Mouse (Mus musculus) stomach, postnatal 0 days (tissue): Measurements from ENCODE around the gene Heatr4.
"Not testable (repeated sequence)": the region's sequence is repeated elsewhere in the genome, so short reads cannot be mapped to it uniquely, and the experiment has no call there.

ENCODE experiments used
- CTCF ChIP-seq: IDR thresholded peaks from 2 replicates; pipeline ENCODE4 v1.5.1; 2016; ENCODE audit warnings: antibody characterized with exemption, low read depth, mild to moderate bottlenecking, moderate library complexity
- EP300 ChIP-seq: optimal IDR thresholded peaks from 2 replicates; pipeline ENCODE3; 2016; ENCODE audit warnings: antibody characterized with exemption

GRCm38 (mm10) chr12:83938592-83938991 lies 46.1 kb downstream of the Heatr4 start:
- not testable (repeated sequence) for TF ChIP-seq CTCF, EP300
